Mouse (Mus musculus) heart, postnatal 0 days (tissue): ENCODE data around the gene Hnrnpa1.

Experiments
- CTCF ChIP-seq: IDR thresholded peaks from 2 replicates; pipeline ENCODE4 v1.5.1; 2016; ENCODE audit warnings: antibody characterized with exemption, control low read depth, low read depth
- EP300 ChIP-seq: IDR thresholded peaks from 2 replicates; pipeline ENCODE4 v1.6.1; 2016; ENCODE audit warnings: antibody characterized with exemption, low read depth

DNA sequence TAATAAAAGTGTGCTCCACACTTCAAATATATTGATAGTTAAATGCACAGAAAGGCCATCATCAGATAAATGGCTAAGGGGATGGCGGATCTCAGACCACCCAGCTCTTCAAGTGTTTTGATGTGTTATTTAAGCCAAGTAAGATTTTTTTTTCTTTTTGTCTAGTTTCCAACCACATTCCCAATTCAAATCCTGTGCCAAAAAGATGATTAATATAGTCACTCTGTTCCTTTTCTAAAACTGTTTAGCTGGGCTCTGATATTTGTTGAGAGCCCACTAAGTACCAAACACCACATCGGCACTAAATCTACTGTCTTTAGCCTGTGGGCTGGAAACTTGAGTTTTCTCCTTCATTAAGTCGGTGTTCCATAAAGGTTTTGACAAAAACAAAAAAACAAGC, 13.2 kb upstream of the Hnrnpa1 start:
- TF ChIP-seq CTCF: no peak
- no peak for TF ChIP-seq EP300
